Mouse (Mus musculus): ENCODE results near the gene Olfm1.

The Olfm1 gene

GRCm38 (mm10) chr2:28235129-28235528 lies 42.3 kb downstream of the Olfm1 start:
- DNase-seq (ENCODE audit: low read depth): no peak

- no peak for DNase-seq (ENCODE audit: low read depth)
Measured at GRCm38 (mm10) chr2:28236447-28236846, 43.7 kb downstream of the Olfm1 start.

- DNase-seq (ENCODE audit: low read depth): no peak
Measured at GRCm38 (mm10) chr2:28239616-28240015, 46.8 kb downstream of the Olfm1 start.

- no peak for DNase-seq (ENCODE audit: low read depth)
Measured at GRCm38 (mm10) chr2:28240920-28241319, 48.1 kb downstream of the Olfm1 start.

GRCm38 (mm10) chr2:28241520-28242221 lies 48.9 kb downstream of the Olfm1 start:
- DNase-seq (ENCODE audit: low read depth): no peak

- DNase-seq (ENCODE audit: low read depth): no peak
Measured at GRCm38 (mm10) chr2:28242222-28242543, 49.4 kb downstream of the Olfm1 start.

GRCm38 (mm10) chr2:28244667-28245395 lies 52.0 kb downstream of the Olfm1 start:
- DNase-seq (ENCODE audit: low read depth): no peak

GRCm38 (mm10) chr2:28246110-28246653 lies 53.4 kb downstream of the Olfm1 start:
- DNase-seq (ENCODE audit: low read depth): no peak

GRCm38 (mm10) chr2:28247098-28247497 lies 54.3 kb downstream of the Olfm1 start:
- no peak for DNase-seq (ENCODE audit: low read depth)

- no peak for DNase-seq (ENCODE audit: low read depth)
Measured at GRCm38 (mm10) chr2:28252554-28252953, 59.8 kb downstream of the Olfm1 start.

GRCm38 (mm10) chr2:28256029-28256428 lies 63.2 kb downstream of the Olfm1 start:
- no peak for DNase-seq (ENCODE audit: low read depth)

GRCm38 (mm10) chr2:28261438-28261837 lies 68.6 kb downstream of the Olfm1 start:
- DNase-seq (ENCODE audit: low read depth): no peak

GRCm38 (mm10) chr2:28267776-28268275 lies 75.0 kb downstream of the Olfm1 start:
- no peak for DNase-seq (ENCODE audit: low read depth)

- DNase-seq (ENCODE audit: low read depth): no peak
Measured at GRCm38 (mm10) chr2:28270561-28270960, 77.8 kb downstream of the Olfm1 start.

- no peak for DNase-seq (ENCODE audit: low read depth)
Measured at GRCm38 (mm10) chr2:28272218-28272965, 79.6 kb downstream of the Olfm1 start.

GRCm38 (mm10) chr2:28274006-28274405 lies 81.2 kb downstream of the Olfm1 start:
- no peak for DNase-seq (ENCODE audit: low read depth)

GRCm38 (mm10) chr2:28275345-28275744 lies 82.6 kb downstream of the Olfm1 start:
- DNase-seq (ENCODE audit: low read depth): no peak

GRCm38 (mm10) chr2:28278150-28278549 lies 85.4 kb downstream of the Olfm1 start:
- DNase-seq (ENCODE audit: low read depth): no peak

- DNase-seq (ENCODE audit: low read depth): no peak
Measured at GRCm38 (mm10) chr2:28278853-28279252, 86.1 kb downstream of the Olfm1 start.

All from naive thymus-derived CD4-positive, alpha-beta T cell, adult 2 months (primary cell).